Mouse (Mus musculus) embryonic facial prominence, embryonic 14.5 days (tissue): Measurements from ENCODE around the gene Cul7. TPM values are rescaled to one million over a fixed set of nuclear protein-coding genes. Genes with fewer than 3 reads are reported as not detected.

Source experiments
- ATAC-seq: fragments of 200-750 bp; cut with Nextera tagmentation; 2 replicates; pipeline ENCODE4 v1.8.0; 2017; ENCODE audit warnings: low read depth, moderate number of reproducible peaks, moderate TSS enrichment
- DNase-seq: peaks from one replicate; pipeline ENCODE4 v3.0.0-alpha.2; 2015; ENCODE audit warnings: low spot score
- H3K27ac ChIP-seq: fragments of 300-500 bp; sonication (generic); replicated peaks from 2 replicates; pipeline ENCODE4 v1.5.1; 2014; ENCODE audit warnings: low read depth, mild to moderate bottlenecking, low read length, moderate library complexity
- H3K27me3 ChIP-seq: fragments of 300-500 bp; sonication (generic); replicated peaks from 2 replicates; pipeline ENCODE4 v1.6.1; 2014; ENCODE audit warnings: low read length; ENCODE audit not compliant: control insufficient read depth, insufficient read depth
- H3K36me3 ChIP-seq: fragments of 300-500 bp; sonication (generic); 2 replicates; pipeline ENCODE4 v1.6.1; 2014; ENCODE audit warnings: low read length, mixed read lengths; ENCODE audit not compliant: control insufficient read depth, insufficient read depth
- H3K4me1 ChIP-seq: fragments of 300-500 bp; sonication (generic); 2 replicates; pipeline ENCODE4 v1.6.1; 2014; ENCODE audit warnings: antibody characterized with exemption, low read length; ENCODE audit not compliant: control insufficient read depth, insufficient read depth
- H3K4me2 ChIP-seq: fragments of 300-500 bp; sonication (generic); 2 replicates; pipeline ENCODE4 v1.6.1; 2014; ENCODE audit warnings: low read depth, mild to moderate bottlenecking, low read length, moderate library complexity, mixed read lengths
- H3K4me3 ChIP-seq: fragments of 300-500 bp; sonication (generic); 2 replicates; pipeline ENCODE4 v1.5.1; 2014; ENCODE audit warnings: low read depth, mild to moderate bottlenecking, low read length
- H3K9ac ChIP-seq: fragments of 300-500 bp; sonication (generic); 2 replicates; pipeline ENCODE4 v1.6.1; 2014; ENCODE audit warnings: low read depth, mild to moderate bottlenecking, low read length, moderate library complexity, mixed read lengths
- H3K9me3 ChIP-seq: fragments of 300-500 bp; sonication (generic); 2 replicates; pipeline ENCODE4 v1.6.1; 2016; ENCODE audit warnings: low read length; ENCODE audit not compliant: control insufficient read depth
- WGBS: fragments of 180-500 bp; shearing (Covaris S2); extraction: QIAGEN DNeasy Blood & Tissue Kit; methylation state at CpG from one replicate; pipeline ENCODE4 v1.1.7; 2014; 5-methylcytosine and 5-hydroxymethylcytosine counted together
- polyA plus RNA-seq: library from polyadenylated mRNA; unstranded; fragments of >200 nt; fragmentation: Nextera tagmentation; extraction: Ambion mirVana; gene quantifications from 2 replicates; pipeline ENCODE4 v1.2.1, GENCODE M21; 2014

Gene Cul7
- polyA plus RNA-seq, 1 experiment from 2014 or later: 48.5 TPM

DNA sequence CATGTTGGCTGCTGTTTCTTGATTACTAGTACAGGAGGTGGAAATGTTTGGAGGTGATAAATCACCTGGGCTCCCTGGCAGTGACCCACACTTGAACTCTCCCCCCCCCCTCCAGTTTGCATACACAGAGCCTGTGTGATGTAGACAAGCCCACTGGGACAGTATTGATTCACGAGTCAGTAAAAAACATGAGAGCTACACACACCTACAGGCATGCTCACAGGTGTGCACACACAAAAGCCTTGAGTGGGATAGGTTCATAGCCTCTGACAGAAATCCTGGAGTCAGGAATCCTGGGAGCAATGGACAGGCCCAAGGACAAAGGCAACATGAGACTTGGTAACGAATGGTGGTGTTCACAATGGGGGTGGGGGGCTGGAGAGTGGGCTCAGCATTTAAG, 37.9 kb upstream of the Cul7 start:
- H3K4me3 ChIP-seq: no peak overlapping the region
- DNase-seq (no peak), ATAC-seq (no peak)
- H3K4me2 ChIP-seq: peak overlapping the region; percentile 7; the same call in 1 of the 2 replicates
- H3K4me1 ChIP-seq: peaks cover 50% of the 10 kb centered on the region
- H3K9me3 ChIP-seq: no peaks in the 10 kb centered on the region
- no peak overlapping the region for H3K9ac ChIP-seq
- no peaks in the 10 kb centered on the region for H3K27me3 ChIP-seq
- 44% methylated on average over 2 of the region's 2 CpGs for WGBS
- H3K27ac ChIP-seq: peak overlapping the region; percentile 41
- no peaks in the 10 kb centered on the region for H3K36me3 ChIP-seq

DNA sequence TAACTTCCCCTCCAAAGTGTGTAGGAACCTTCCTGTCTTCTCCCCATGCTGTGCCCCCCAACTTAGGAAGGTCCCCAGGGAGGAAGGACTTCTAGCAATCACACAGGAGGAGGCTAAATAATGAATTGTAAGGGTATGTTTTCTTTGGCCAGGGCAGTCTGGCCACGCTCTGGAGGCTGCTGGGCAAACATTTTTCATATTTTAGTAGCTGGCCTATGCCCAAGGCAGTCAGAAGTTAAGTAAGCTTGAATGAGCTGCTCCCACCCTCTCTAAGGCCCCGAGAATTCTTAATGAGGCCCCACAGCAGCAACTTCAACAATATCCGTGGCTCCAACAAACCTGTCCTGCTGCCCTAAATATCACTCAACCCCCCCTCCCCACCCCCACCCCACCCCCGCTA, 37.3 kb upstream of the Cul7 start:
- DNase-seq (peak; percentile 49), ATAC-seq (0 out of 2 replicates have a peak, but pooled peaks have one; percentile 23)
- Histone ChIP-seq H3K36me3 (no peaks in the 10 kb centered on the region), H3K9ac (no peak overlapping the region; the same call in 1 of the 2 replicates), H3K9me3 (no peaks in the 10 kb centered on the region), H3K4me1 (peaks cover 57% of the 10 kb centered on the region), H3K4me3 (no peak overlapping the region), H3K27me3 (no peaks in the 10 kb centered on the region), H3K27ac (peak overlapping the region; percentile 41), H3K4me2 (peak overlapping the region; percentile 7)
- 28% methylated on average over 4 of the region's 4 CpGs for WGBS

- Histone ChIP-seq H3K36me3 (no peaks in the 10 kb centered on the region), H3K27ac (peak overlapping the region; percentile 41), H3K27me3 (no peaks in the 10 kb centered on the region), H3K4me1 (peaks cover 59% of the 10 kb centered on the region), H3K9ac (no peak overlapping the region), H3K4me3 (no peak overlapping the region), H3K4me2 (peak overlapping the region; percentile 7; the same call in 1 of the 2 replicates), H3K9me3 (no peaks in the 10 kb centered on the region)
- DNase-seq: no peak
- WGBS: 50% methylated on average over 3 of the region's 3 CpGs
- ATAC-seq: no peak
These were observed 36.9 kb upstream of the Cul7 start for GRCm38 (mm10) chr17:46613229-46613628.

GRCm38 (mm10) chr17:46617799-46618198, 32.3 kb upstream of the Cul7 start:
- DNase-seq: peak; percentile 49
- H3K9ac ChIP-seq: peak overlapping the region; percentile 23; the same call in 1 of the 2 replicates
- no peaks in the 10 kb centered on the region for H3K9me3 ChIP-seq
- 46% methylated on average over 12 of the region's 12 CpGs for WGBS
- H3K36me3 ChIP-seq: no peaks in the 10 kb centered on the region
- peak overlapping the region; percentile 52 for H3K4me2 ChIP-seq
- H3K4me3 ChIP-seq: peak overlapping the region; percentile 20; the same call in 1 of the 2 replicates
- no peaks in the 10 kb centered on the region for H3K27me3 ChIP-seq
- no peak for ATAC-seq
- peaks cover 82% of the 10 kb centered on the region for H3K4me1 ChIP-seq
- peak overlapping the region; percentile 97 for H3K27ac ChIP-seq

GRCm38 (mm10) chr17:46618394-46618768, 31.8 kb upstream of the Cul7 start:
- H3K9ac ChIP-seq: peak overlapping the region; percentile 60
- H3K27ac ChIP-seq: peak overlapping the region; percentile 97
- H3K27me3 ChIP-seq: no peaks in the 10 kb centered on the region
- ATAC-seq (peak; percentile 60), DNase-seq (peak; percentile 85)
- no peaks in the 10 kb centered on the region for H3K36me3 ChIP-seq
- 8% methylated on average over 6 of the region's 6 CpGs for WGBS
- H3K4me3 ChIP-seq: peak overlapping the region; percentile 20
- peak overlapping the region; percentile 52 for H3K4me2 ChIP-seq
- peaks cover 80% of the 10 kb centered on the region for H3K4me1 ChIP-seq
- H3K9me3 ChIP-seq: no peaks in the 10 kb centered on the region

DNA sequence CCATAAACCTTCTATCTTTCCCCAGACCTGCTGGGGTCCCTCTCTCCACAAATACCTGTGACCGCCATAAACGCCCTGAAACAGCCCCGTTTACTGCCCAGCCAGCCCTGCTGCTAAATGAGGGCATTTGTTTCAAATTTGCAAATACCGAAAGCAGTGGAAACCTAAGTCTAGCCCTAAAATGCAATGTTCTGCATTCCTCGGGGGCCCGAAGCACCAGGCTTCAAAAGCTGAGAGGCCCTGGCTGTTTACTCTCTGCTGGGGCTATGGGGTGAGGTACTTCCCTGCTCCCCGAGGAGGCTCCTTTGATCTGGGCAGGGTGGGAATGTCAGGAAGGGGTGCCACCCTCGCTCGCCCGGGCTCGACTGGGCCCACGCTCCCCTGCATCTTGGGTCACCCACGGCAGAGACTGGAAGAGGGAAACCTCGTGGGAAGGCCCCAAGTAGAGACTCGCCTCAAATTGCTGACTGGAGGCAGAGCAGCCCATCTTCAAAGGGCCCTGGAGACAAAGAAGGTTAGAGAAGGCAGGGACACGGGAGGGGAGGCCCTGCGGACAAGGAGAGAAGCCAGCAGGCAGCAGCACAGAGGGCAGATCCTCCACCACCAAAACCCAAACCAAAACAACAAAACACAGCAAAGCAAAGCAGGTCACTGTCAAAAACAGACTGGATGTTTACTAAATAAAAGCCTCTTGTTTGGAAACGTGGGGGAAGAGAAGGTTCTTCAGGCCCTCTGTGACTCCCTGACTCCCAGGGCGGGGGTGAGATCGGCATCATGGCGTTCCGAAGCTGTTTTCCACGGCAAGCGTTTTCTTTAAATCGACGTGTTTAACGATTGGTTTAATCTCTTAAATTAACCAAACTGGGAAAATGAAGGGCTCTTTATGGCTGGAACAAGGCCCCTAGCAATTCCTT, 31.1 kb upstream of the Cul7 start:
- peak; percentile 64 for ATAC-seq
- Histone ChIP-seq H3K4me3 (peak overlapping the region; percentile 20), H3K36me3 (no peaks in the 10 kb centered on the region), H3K9me3 (no peaks in the 10 kb centered on the region), H3K27me3 (no peaks in the 10 kb centered on the region), H3K4me1 (peaks cover 80% of the 10 kb centered on the region), H3K27ac (peak overlapping the region; percentile 97), H3K9ac (peak overlapping the region; percentile 60), H3K4me2 (peak overlapping the region; percentile 52)
- WGBS: 7% methylated on average over 23 of the region's 27 CpGs
- DNase-seq: peak; percentile 81

DNA sequence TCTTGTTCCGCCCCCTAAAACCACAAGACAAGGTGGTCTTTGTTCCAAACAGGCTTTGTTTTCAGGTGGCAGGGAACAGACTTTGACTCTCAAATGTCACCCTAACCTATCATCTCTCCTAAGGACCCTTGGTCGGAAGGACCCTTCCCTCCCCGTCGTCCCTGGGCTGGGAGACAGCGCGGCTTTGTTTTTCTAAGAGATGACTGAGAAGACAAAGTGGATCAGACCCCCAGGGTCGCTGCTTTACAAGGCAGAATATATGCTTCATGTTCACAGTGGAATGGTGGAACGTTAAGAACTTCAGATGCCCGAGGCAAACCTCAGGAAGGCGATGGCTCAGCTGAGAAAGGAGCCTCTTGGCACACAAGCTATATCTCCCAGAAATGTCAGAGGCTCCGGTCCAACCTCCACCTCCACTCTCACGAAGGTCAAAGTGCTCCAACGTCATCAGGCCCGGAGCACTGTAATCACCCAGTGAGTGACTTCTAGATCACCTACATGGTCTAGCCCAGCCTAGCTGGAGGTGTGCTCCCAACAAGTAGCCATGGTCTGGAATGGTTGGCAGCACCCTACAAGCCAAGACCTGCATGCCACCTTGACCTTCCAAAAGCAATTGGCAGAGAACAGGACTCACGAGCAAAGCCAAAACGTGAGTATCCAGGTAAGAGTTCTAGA, 30.3 kb upstream of the Cul7 start:
- ATAC-seq (no peak), DNase-seq (peak; percentile 34)
- 25% methylated on average over 16 of the region's 16 CpGs for WGBS
- H3K4me3 ChIP-seq: peak overlapping the region; percentile 20; the same call in 1 of the 2 replicates
- H3K27me3 ChIP-seq: no peaks in the 10 kb centered on the region
- H3K4me1 ChIP-seq: peaks cover 83% of the 10 kb centered on the region
- peak overlapping the region; percentile 60 for H3K9ac ChIP-seq
- no peaks in the 10 kb centered on the region for H3K9me3 ChIP-seq
- no peaks in the 10 kb centered on the region for H3K36me3 ChIP-seq
- peak overlapping the region; percentile 97 for H3K27ac ChIP-seq
- peak overlapping the region; percentile 52 for H3K4me2 ChIP-seq

DNA sequence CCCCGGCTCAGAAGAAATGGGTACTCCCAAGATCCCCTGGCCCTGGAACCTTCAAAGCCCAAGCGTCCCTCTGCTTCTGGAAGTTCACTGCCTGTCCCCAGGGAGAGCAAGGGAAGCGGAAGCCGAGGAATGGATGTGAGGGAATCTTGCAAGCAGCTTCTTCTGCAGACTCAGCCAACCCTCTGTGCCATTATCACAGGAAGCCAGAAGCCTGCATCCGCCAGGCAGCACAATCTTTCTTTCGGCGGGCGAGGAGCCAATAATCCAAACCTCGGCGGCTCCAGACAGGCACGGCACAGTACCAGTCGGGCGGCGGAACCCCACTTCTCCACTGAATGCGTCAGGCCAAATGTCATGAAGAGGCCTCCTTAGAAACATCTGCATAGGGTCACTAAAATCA, 28.8 kb upstream of the Cul7 start:
- DNase-seq (peak; percentile 58), ATAC-seq (no peak)
- Histone ChIP-seq H3K4me1 (peaks cover 96% of the 10 kb centered on the region), H3K27ac (peak overlapping the region; percentile 72), H3K9ac (no peak overlapping the region), H3K36me3 (no peaks in the 10 kb centered on the region), H3K9me3 (no peaks in the 10 kb centered on the region), H3K4me3 (no peak overlapping the region), H3K27me3 (no peaks in the 10 kb centered on the region), H3K4me2 (peak overlapping the region; percentile 37)
- WGBS: 46% methylated on average over 15 of the region's 15 CpGs
